Mouse (Mus musculus) lung, postnatal 0 days (tissue): ENCODE results near the gene Tnfrsf12a. TPM values are rescaled to one million over a fixed set of nuclear protein-coding genes. Genes with fewer than 3 reads are reported as not detected.

Experiments
- ATAC-seq: fragments of 200-750 bp; cut with Nextera tagmentation; 2 replicates; pipeline ENCODE4 v1.8.0; 2017; ENCODE audit warnings: moderate library complexity
- DNase-seq: peaks from one replicate; pipeline ENCODE4 v3.0.0-alpha.2; 2016; ENCODE audit warnings: low spot score
- H3K27ac ChIP-seq: fragments of 300-500 bp; sonication (generic); 2 replicates; pipeline ENCODE4 v1.5.1; 2014; ENCODE audit warnings: antibody characterized with exemption, mild to moderate bottlenecking, low read length, mixed read lengths
- H3K27me3 ChIP-seq: fragments of 300-500 bp; sonication (generic); replicated peaks from 2 replicates; pipeline ENCODE4 v1.6.1; 2014; ENCODE audit warnings: low read length, mixed read lengths; ENCODE audit not compliant: insufficient read depth
- H3K36me3 ChIP-seq: fragments of 300-500 bp; sonication (generic); 2 replicates; pipeline ENCODE4 v1.6.1; 2014; ENCODE audit warnings: low read length, mixed read lengths; ENCODE audit not compliant: insufficient read depth
- H3K4me1 ChIP-seq: fragments of 300-500 bp; sonication (generic); 2 replicates; pipeline ENCODE4 v1.6.1; 2014; ENCODE audit warnings: antibody characterized with exemption, low read depth, low read length, mixed read lengths; ENCODE audit not compliant: insufficient read depth
- H3K4me2 ChIP-seq: fragments of 300-500 bp; sonication (generic); replicated peaks from 2 replicates; pipeline ENCODE4 v1.6.1; 2014; ENCODE audit warnings: low read depth, mild to moderate bottlenecking, low read length, moderate library complexity, mixed read lengths
- H3K4me3 ChIP-seq: fragments of 300-500 bp; sonication (generic); 2 replicates; pipeline ENCODE4 v1.5.1; 2014; ENCODE audit warnings: low read depth, low read length
- H3K9ac ChIP-seq: fragments of 300-500 bp; sonication (generic); replicated peaks from 2 replicates; pipeline ENCODE4 v1.6.1; 2014; ENCODE audit warnings: low read depth, mild to moderate bottlenecking
- H3K9me3 ChIP-seq: fragments of 300-500 bp; sonication (generic); 2 replicates; pipeline ENCODE4 v1.6.1; 2016; ENCODE audit warnings: low read length, mixed read lengths
- CTCF ChIP-seq: IDR thresholded peaks from 2 replicates; pipeline ENCODE4 v1.5.1; 2016; ENCODE audit warnings: antibody characterized with exemption, mild to moderate bottlenecking
- EP300 ChIP-seq: IDR thresholded peaks from 2 replicates; pipeline ENCODE4 v1.6.1; 2016; ENCODE audit warnings: antibody characterized with exemption, mild to moderate bottlenecking, control low read depth
- WGBS: fragments of 180-500 bp; shearing (Covaris S2); extraction: QIAGEN DNeasy Blood & Tissue Kit; methylation state at CpG from one replicate; pipeline ENCODE4 v1.1.7; 2014; 5-methylcytosine and 5-hydroxymethylcytosine counted together
- polyA plus RNA-seq: library from polyadenylated mRNA; unstranded; fragments of >200 nt; fragmentation: Nextera tagmentation; extraction: Ambion mirVana; gene quantifications from 2 replicates; pipeline ENCODE4 v1.2.1, GENCODE M21; 2015

The Tnfrsf12a gene
- polyA plus RNA-seq, 1 experiment from 2014 or later = 50.4 TPM

DNA sequence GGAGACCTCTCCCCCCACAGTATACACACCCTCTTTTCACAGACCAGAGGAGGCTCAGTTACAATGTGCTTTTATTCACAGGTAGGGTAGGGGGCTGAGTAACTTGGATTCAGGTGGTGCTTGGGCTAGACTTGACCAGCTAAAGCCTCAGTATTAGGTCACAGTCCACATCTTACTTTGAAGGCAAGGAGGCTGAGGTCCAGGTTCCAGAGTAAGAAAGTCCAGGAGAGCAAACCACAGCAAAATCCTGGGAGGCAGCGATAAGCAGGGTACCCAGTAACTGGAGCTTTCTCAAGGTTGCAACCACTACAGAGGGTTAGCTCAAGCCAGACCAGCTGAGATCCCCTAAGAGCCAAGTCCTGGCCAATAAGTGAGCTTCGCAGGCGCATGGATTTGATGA lies 5.3 kb upstream of the Tnfrsf12a start:
- TF ChIP-seq EP300 = no peak
- no peak for TF ChIP-seq CTCF
- 65% methylated on average over 3 of the region's 3 CpGs for WGBS
- DNase-seq (no peak), ATAC-seq (no peak)
- Histone ChIP-seq H3K4me1 (peaks cover 3% of the 10 kb centered on the region; the same call in 1 of the 2 replicates), H3K9ac (no peak overlapping the region), H3K27ac (no peak overlapping the region), H3K27me3 (peaks cover 14% of the 10 kb centered on the region; the same call in 1 of the 2 replicates), H3K36me3 (no peaks in the 10 kb centered on the region), H3K4me2 (no peak overlapping the region), H3K4me3 (no peak overlapping the region), H3K9me3 (no peaks in the 10 kb centered on the region)

DNA sequence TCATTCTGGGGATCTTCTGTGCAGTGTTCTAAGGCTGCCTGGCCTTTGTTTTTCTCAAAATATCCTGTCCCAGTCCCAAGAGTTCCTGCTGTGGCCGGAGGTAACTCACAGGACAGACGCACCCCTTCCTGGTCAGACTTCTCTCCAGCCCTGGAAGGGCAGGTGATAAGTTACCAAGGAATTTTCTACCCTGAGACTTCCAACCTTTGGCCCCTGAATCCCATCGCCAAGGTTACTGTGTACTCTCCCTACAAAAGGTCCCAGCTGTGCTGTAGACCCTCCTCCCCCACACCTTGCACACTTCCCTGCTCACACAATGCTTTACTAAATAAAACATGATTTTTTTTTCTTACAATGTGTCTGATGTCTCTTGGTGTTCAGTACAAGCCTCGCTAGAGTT lies 4.8 kb upstream of the Tnfrsf12a start:
- H3K36me3 ChIP-seq = no peaks in the 10 kb centered on the region
- no peak overlapping the region for H3K4me3 ChIP-seq
- H3K4me2 ChIP-seq = no peak overlapping the region
- TF ChIP-seq CTCF = no peak
- TF ChIP-seq EP300 = no peak
- H3K27me3 ChIP-seq = peaks cover 14% of the 10 kb centered on the region; the same call in 1 of the 2 replicates
- 31% methylated on average over 4 of the region's 4 CpGs for WGBS
- H3K9ac ChIP-seq = no peak overlapping the region
- no peaks in the 10 kb centered on the region for H3K9me3 ChIP-seq
- ATAC-seq = no peak
- H3K27ac ChIP-seq = no peak overlapping the region
- no peak for DNase-seq
- H3K4me1 ChIP-seq = peaks cover 6% of the 10 kb centered on the region; the same call in 1 of the 2 replicates

DNA sequence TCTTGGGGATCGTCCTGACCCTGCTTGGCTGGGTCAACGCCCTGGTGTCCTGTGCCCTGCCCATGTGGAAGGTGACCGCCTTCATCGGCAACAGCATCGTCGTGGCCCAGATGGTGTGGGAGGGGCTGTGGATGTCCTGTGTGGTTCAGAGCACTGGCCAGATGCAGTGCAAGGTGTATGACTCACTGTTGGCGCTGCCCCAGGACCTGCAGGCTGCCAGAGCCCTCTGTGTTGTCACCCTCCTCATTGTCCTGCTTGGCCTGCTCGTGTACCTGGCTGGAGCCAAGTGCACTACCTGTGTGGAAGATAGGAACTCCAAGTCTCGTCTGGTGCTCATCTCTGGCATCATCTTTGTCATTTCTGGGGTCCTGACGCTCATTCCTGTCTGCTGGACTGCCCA lies 3.8 kb upstream of the Tnfrsf12a start:
- H3K4me2 ChIP-seq = no peak overlapping the region
- H3K36me3 ChIP-seq = no peaks in the 10 kb centered on the region
- H3K27me3 ChIP-seq = peaks cover 14% of the 10 kb centered on the region; the same call in 1 of the 2 replicates
- no peaks in the 10 kb centered on the region for H3K9me3 ChIP-seq
- no peak for TF ChIP-seq CTCF
- TF ChIP-seq EP300 = no peak
- WGBS = 46% methylated on average over 10 of the region's 10 CpGs
- H3K27ac ChIP-seq = no peak overlapping the region
- DNase-seq = peak; percentile 70
- ATAC-seq = peak; percentile 40
- H3K4me1 ChIP-seq = peaks cover 6% of the 10 kb centered on the region; the same call in 1 of the 2 replicates
- no peak overlapping the region for H3K4me3 ChIP-seq
- H3K9ac ChIP-seq = no peak overlapping the region

DNA sequence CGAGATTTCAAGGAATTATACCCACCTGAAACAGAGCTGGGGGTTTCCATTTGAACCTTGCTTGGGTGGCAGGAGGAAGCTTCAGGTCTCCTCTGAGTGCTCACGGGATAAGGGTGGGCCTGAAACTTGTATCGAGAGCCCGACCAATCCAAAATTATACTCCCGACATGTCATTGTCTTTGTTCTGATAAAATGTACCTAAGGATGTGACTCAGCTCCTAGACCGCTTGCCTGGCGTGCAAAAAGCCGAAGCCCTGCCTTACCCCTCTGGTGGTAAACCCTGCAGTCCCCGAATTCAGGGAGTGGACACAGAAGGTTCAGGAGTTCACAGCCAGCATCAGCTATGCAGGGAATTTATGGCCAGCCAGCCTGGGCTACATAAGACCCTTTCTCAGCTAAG lies 3.1 kb upstream of the Tnfrsf12a start:
- no peak overlapping the region for H3K9ac ChIP-seq
- peaks cover 14% of the 10 kb centered on the region; the same call in 1 of the 2 replicates for H3K27me3 ChIP-seq
- H3K4me3 ChIP-seq = no peak overlapping the region
- WGBS = 41% methylated on average over 9 of the region's 9 CpGs
- no peak overlapping the region for H3K4me2 ChIP-seq
- no peak for DNase-seq
- H3K27ac ChIP-seq = no peak overlapping the region
- TF ChIP-seq CTCF (no peak), EP300 (no peak)
- no peaks in the 10 kb centered on the region for H3K36me3 ChIP-seq
- peaks cover 7% of the 10 kb centered on the region; the same call in 1 of the 2 replicates for H3K4me1 ChIP-seq
- ATAC-seq = no peak
- no peaks in the 10 kb centered on the region for H3K9me3 ChIP-seq

- Histone ChIP-seq H3K4me1 (peaks cover 16% of the 10 kb centered on the region; the same call in 1 of the 2 replicates), H3K4me2 (peak within 1 kb of the TSS; percentile 54), H3K4me3 (peak within 1 kb of the TSS; percentile 25), H3K9ac (no peak within 1 kb of the TSS), H3K36me3 (no peaks in the 10 kb centered on the region), H3K27ac (no peak within 1 kb of the TSS), H3K27me3 (peaks cover 14% of the 10 kb centered on the region; the same call in 1 of the 2 replicates), H3K9me3 (no peaks in the 10 kb centered on the region)
- TF ChIP-seq CTCF = no peak
- TF ChIP-seq EP300 = no peak
- WGBS = 6% methylated on average over 34 of the region's 38 CpGs
- ATAC-seq (no peak), DNase-seq (no peak)
These were observed 2.0 kb upstream of the Tnfrsf12a start, which contains the start of gene Cldn6 for GRCm38 (mm10) chr17:23679127-23679835. TSS of gene Cldn6 (plus strand) at chr17:23679249.

- Histone ChIP-seq H3K4me3 (peak overlapping the region; percentile 65), H3K27me3 (peaks cover 6% of the 10 kb centered on the region; the same call in 1 of the 2 replicates), H3K4me1 (peaks cover 20% of the 10 kb centered on the region; the same call in 1 of the 2 replicates), H3K36me3 (no peaks in the 10 kb centered on the region), H3K9ac (peak overlapping the region; percentile 61), H3K27ac (peak overlapping the region; percentile 79), H3K4me2 (peak overlapping the region; percentile 65), H3K9me3 (no peaks in the 10 kb centered on the region)
- under 1% methylated on average over 30 of the region's 37 CpGs for WGBS
- peak; percentile 55 for DNase-seq
- ATAC-seq = peak; percentile 18
- TF ChIP-seq CTCF (no peak), EP300 (no peak)
These were observed 716 bp downstream of the Tnfrsf12a start for GRCm38 (mm10) chr17:23676473-23677031.
